Mouse (Mus musculus): ENCODE results near the gene Id3. TPM values are rescaled to one million over a fixed set of nuclear protein-coding genes. Genes with fewer than 3 reads are reported as not detected.

Gene Id3
- polyA plus RNA-seq, 1 experiment from 2014 or later: 226 TPM

DNA sequence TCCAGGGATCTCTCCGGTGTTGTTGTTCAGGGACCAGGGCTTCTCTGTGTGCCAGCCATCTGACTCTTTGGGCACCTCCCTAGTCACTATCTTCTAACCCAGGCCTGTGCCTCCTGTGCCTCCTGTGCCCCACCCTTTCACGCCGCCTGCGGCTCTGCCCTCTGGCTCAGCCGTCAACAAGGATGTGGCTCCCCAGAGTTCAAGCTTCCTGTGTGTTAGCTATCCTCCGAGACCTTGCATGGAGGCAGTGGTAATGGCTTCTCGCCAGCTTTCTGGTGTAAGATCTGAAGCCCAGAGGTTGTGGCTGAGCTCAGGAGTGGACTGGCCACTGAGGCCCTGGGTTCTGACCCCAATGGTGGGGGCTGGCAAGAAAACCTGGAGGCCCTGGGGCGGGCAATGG is 46.6 kb downstream of the Id3 start:
- no peaks in the 10 kb centered on the region for H3K9me3 ChIP-seq (ENCODE audit: control insufficient read depth, low read length)
- no peak for ATAC-seq
- H3K36me3 ChIP-seq (ENCODE audit: control insufficient read depth, insufficient read depth, low read length): no peaks in the 10 kb centered on the region
- no peak overlapping the region for H3K4me2 ChIP-seq (ENCODE audit: low read length)
- H3K27ac ChIP-seq (ENCODE audit: low read depth, low read length): no peak overlapping the region
- 86% methylated on average over 8 of the region's 8 CpGs for WGBS
- H3K27me3 ChIP-seq (replicated peaks; ENCODE audit: control insufficient read depth, insufficient read depth, low read length): no peaks in the 10 kb centered on the region
- no peak overlapping the region for H3K4me3 ChIP-seq (ENCODE audit: low read length)
- H3K9ac ChIP-seq (ENCODE audit: low read depth, low read length): no peak overlapping the region
- H3K4me1 ChIP-seq (ENCODE audit: control insufficient read depth, insufficient read depth, low read depth, low read length): no peaks in the 10 kb centered on the region

DNA sequence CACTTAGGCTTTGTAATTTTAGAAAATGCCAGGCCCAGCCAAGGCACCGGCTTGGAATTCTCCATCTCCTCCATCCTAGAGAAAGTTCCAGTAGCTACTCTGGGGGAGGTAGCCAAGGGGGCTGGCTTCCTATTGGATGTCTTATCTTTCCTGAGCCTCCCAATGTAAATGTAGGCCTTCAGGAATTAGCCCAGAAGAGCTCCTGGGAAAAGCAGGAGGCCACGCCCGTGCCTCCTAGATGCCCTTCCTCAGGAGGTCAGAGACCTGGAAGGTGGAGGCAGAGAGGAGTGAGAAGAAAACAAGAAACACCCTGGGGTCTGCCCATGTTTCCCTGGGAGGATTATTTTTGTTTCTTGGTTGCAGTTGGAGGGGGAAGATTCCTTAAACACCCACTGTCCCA is 50.3 kb downstream of the Id3 start:
- no peak overlapping the region for H3K4me3 ChIP-seq (ENCODE audit: low read length)
- no peak overlapping the region for H3K27ac ChIP-seq (ENCODE audit: low read depth, low read length)
- H3K9ac ChIP-seq (ENCODE audit: low read depth, low read length): no peak overlapping the region
- no peaks in the 10 kb centered on the region for H3K9me3 ChIP-seq (ENCODE audit: control insufficient read depth, low read length)
- no peak for ATAC-seq
- no peaks in the 10 kb centered on the region for H3K4me1 ChIP-seq (ENCODE audit: control insufficient read depth, insufficient read depth, low read depth, low read length)
- no peaks in the 10 kb centered on the region for H3K36me3 ChIP-seq (ENCODE audit: control insufficient read depth, insufficient read depth, low read length)
- no peak overlapping the region for H3K4me2 ChIP-seq (ENCODE audit: low read length)
- no peaks in the 10 kb centered on the region for H3K27me3 ChIP-seq (replicated peaks; ENCODE audit: control insufficient read depth, insufficient read depth, low read length)
- 82% methylated on average over 3 of the region's 3 CpGs for WGBS

DNA sequence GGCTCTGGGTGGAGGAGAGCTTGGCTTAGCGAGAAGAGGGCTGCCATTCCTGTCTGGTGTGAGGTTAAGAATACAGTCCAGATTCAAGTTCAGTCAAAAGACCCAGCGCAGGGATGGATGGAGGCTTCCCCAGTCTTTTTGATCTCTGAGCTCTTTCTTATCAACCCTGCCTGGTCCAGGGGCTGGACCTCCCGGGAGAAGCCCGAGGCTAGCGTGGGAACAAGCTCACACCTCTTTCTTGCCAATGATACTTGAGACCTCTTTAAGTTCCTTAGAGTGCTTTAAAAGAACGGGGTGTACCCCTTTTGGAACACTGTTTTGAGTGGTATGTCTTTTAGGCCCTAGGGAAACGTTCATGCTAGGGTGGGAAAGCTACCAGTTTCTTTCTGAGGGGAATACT is 51.7 kb downstream of the Id3 start:
- Histone ChIP-seq H3K9ac (ENCODE audit: low read depth, low read length) (no peak overlapping the region), H3K27me3 (replicated peaks; ENCODE audit: control insufficient read depth, insufficient read depth, low read length) (no peaks in the 10 kb centered on the region), H3K27ac (ENCODE audit: low read depth, low read length) (no peak overlapping the region), H3K4me2 (ENCODE audit: low read length) (no peak overlapping the region), H3K4me3 (ENCODE audit: low read length) (no peak overlapping the region), H3K36me3 (ENCODE audit: control insufficient read depth, insufficient read depth, low read length) (no peaks in the 10 kb centered on the region), H3K9me3 (ENCODE audit: control insufficient read depth, low read length) (no peaks in the 10 kb centered on the region), H3K4me1 (ENCODE audit: control insufficient read depth, insufficient read depth, low read depth, low read length) (no peaks in the 10 kb centered on the region)
- no peak for ATAC-seq
- 72% methylated on average over 7 of the region's 7 CpGs for WGBS

Other genes with a start within 250 kb of the Id3 start
- gene Cnr2, start 248.1 kb upstream of the Id3 start, polyA plus RNA-seq (2015; fragmentation: Nextera tagmentation; extraction: Ambion mirVana): 0.09 and 0.10 TPM in 2 replicates
- 74.1 and 78.4 TPM in 2 replicates for gene Fuca1, start 222.8 kb upstream of the Id3 start, polyA plus RNA-seq (2015; fragmentation: Nextera tagmentation; extraction: Ambion mirVana)
- 64.7 and 66.8 TPM in 2 replicates for gene Hmgcl, start 197.0 kb upstream of the Id3 start, polyA plus RNA-seq (2015; fragmentation: Nextera tagmentation; extraction: Ambion mirVana)
- gene Gale, start 179.8 kb upstream of the Id3 start, polyA plus RNA-seq (2015; fragmentation: Nextera tagmentation; extraction: Ambion mirVana): 49.4 and 50.1 TPM in 2 replicates
- gene Lypla2, start 170.9 kb upstream of the Id3 start, polyA plus RNA-seq (2015; fragmentation: Nextera tagmentation; extraction: Ambion mirVana): 225 and 229 TPM in 2 replicates
- gene Pithd1, start 156.2 kb upstream of the Id3 start, polyA plus RNA-seq (2015; fragmentation: Nextera tagmentation; extraction: Ambion mirVana): 60.6 and 67.1 TPM in 2 replicates
- 25.0 and 27.1 TPM in 2 replicates for gene Eloa, start 121.7 kb upstream of the Id3 start, polyA plus RNA-seq (2015; fragmentation: Nextera tagmentation; extraction: Ambion mirVana)
- gene Rpl11, start 90.1 kb upstream of the Id3 start, polyA plus RNA-seq (2015; fragmentation: Nextera tagmentation; extraction: Ambion mirVana): 233 and 244 TPM in 2 replicates
- 3.4 TPM in 2 replicates for gene E2f2, start 28.9 kb downstream of the Id3 start, polyA plus RNA-seq (2015; fragmentation: Nextera tagmentation; extraction: Ambion mirVana)
- 6.2 and 7.9 TPM in 2 replicates for gene Asap3, start 62.9 kb downstream of the Id3 start, polyA plus RNA-seq (2015; fragmentation: Nextera tagmentation; extraction: Ambion mirVana)
- 2.1 and 3.5 TPM in 2 replicates for gene Tcea3, start 104.2 kb downstream of the Id3 start, polyA plus RNA-seq (2015; fragmentation: Nextera tagmentation; extraction: Ambion mirVana)
- gene Zfp46, start 141.2 kb downstream of the Id3 start, polyA plus RNA-seq (2015; fragmentation: Nextera tagmentation; extraction: Ambion mirVana): 35.2 and 44.8 TPM in 2 replicates
- gene Hnrnpr, start 167.4 kb downstream of the Id3 start, polyA plus RNA-seq (2015; fragmentation: Nextera tagmentation; extraction: Ambion mirVana): 166 and 174 TPM in 2 replicates